Mouse (Mus musculus): ENCODE measurements around the gene Nrg4.

Gene Nrg4

DNA sequence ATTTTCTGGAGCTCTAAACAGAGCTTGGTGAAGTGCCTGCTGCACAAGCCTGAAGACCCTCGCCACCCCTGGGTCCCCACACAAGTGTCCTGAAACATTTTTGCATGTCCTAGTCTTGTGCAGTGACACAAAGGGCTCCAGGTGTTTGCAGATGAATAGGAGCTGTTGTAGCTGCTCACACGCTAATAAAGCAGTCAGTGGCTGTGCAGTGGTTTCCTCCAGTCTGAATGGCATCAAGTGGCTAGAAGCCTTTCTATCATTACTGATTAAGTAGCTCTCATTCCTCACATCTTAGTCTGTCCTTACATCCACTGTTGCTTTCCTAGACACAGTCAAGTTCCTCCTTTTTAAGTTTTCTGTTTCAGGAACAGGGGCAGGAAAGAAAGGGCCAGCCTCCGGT is 111.0 kb downstream of the Nrg4 start:
- peak; percentile 60 for DNase-seq (ENCODE audit: low read depth, low spot score)

DNA sequence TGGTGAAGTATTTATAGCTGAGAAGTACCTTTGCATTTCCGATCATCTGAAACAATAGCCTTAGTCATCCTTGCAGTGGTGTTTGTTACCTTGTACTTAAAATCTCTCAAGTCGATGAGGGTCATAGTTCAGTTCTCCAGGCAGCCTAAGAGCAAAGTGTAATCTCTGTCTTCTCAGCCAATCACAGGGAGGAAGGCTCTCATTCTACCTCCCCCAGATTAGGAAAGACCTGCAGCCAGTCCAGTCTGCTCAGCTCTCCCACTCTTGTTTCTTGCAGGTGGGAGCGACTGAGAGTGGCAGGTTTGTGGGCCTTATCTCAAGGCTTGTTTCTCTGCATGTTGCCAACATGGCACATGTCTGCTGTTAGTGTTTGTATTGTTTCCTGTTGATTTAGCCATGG is 111.6 kb downstream of the Nrg4 start:
- DNase-seq (ENCODE audit: low read depth, low spot score): peak; percentile 64

DNA sequence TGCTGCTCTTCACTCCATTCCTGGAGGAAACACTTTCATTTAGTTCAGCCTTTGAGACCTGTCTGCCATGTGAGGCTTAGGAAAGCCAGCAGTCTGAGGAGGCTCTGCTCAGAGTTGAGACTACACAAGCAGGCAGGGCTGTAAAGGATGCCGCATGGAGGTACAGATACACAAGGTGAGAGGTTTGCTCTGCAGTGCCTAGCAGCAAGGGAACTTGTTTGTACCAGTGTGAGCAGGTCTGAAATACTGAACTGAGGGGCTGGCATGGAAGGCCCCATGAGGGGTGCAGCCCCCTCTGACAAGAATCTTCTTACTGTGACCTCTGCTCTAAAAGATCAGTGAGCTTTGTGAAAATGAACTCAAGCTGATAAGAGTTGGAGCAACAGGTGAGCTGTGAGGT is 113.2 kb downstream of the Nrg4 start:
- DNase-seq (ENCODE audit: low read depth, low spot score): peak; percentile 67

DNA sequence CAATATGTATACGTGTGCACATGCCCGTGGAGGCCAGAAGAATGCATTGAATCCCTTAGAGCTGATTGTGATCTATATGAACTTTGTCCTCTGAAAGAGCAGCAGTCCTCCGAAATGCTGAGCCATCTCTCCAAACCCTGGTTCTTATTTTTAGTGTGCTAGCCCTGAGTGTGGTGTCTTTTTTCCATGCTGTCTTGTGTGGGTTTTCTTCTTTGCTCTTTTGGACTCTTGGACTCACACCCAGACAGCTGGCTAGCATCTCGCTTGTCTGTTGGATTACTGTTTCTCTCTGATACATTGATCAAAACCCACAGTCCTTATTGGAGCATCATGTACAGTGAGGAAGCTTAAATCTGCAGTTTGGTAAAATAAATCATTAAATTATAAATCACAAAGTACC is 115.0 kb downstream of the Nrg4 start:
- DNase-seq (ENCODE audit: low read depth, low spot score): no peak

DNA sequence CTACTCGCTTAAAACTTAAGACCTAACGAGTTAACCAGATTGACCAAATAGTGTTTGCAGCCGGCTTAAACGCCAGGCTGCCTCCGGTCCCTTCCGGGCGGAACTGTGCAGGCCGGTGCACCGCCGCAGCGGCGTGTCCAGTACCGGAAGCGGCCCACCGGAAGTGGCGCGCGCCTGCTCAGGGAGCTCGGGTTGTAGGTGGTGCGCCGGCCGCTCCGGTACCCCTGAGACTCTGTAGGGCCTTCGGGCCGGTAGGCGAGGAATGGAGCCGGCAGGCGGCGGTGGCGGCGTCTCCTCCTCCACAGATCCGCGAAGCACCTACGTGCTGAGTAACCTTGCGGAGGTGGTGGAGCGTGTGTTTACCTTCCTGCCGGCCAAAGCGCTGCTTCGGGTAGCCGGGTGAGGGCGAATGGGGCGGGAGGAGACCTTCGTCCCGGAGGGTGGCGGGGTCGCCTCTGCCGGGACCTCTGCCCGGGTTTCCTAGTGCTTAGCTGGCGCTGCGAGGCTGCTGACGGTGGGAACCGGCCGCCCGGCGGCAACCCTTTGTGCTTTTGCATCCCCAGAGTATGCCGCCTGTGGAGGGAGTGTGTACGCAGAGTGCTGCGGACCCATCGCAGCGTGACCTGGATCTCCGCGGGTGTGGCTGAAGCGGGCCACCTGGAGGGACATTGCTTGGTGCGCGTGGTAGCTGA is 117.7 kb downstream of the Nrg4 start, which contains the start of gene Fbxo22:
TSS of gene Fbxo22 (plus strand) at position 136 of the 692 bp plus-strand sequence.
- DNase-seq (ENCODE audit: low read depth, low spot score): peak; percentile 91

DNA sequence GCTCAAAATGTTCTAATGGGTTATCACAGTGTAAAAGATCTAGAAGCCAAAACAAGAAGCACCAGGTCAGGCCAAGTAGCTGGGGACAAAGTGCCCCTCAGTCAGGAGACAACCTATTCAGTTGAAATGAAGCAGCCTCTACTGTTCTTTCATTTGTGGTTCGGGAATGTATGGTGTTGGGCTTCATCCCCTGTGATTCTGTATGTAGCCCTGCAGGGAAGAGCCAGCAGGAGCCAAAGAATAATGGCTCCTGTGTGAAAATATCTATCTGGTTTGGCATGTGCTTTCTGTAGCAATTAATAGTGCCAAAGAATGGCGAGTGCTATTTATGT is 118.2 kb downstream of the Nrg4 start:
- DNase-seq (ENCODE audit: low read depth, low spot score): no peak

DNA sequence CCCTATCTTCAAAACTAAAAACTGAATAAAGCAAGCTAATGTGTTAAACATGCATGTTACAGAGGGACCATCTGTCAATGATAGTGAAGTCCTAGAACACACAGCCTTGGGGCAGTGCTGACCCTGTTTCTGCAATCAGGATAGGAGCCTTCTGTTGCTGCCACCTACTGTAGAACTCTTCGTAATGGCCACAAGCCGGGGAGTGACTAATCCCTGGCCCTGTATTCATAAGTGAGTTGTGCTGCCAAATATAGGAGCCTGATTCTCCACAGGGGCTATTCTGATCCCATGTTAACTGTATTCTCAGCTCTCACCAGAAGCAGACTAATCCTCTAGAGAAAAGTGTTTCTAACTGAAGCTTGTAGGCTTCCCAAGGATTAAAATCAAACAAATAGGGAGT is 127.3 kb downstream of the Nrg4 start:
- DNase-seq (ENCODE audit: low read depth, low spot score): no peak

DNA sequence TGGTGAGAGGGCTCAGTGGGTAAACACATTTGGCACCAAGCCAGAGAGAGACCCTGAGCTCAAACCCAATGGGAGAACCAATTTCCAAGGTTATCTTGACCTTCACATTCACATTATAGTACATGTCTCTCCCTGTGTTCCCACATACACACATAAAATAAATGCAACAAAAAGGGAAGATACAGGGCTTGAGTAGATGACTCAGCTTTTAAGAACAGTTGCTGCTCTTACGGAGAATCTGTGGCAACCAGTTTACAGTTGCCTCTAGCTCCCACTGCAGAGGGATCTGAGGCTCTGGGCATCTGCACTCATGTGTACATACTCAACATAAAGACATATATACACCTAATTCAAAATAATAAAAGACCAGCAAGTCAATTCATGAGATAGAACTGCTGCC is 128.4 kb downstream of the Nrg4 start:
- no peak for DNase-seq (ENCODE audit: low read depth, low spot score)

DNA sequence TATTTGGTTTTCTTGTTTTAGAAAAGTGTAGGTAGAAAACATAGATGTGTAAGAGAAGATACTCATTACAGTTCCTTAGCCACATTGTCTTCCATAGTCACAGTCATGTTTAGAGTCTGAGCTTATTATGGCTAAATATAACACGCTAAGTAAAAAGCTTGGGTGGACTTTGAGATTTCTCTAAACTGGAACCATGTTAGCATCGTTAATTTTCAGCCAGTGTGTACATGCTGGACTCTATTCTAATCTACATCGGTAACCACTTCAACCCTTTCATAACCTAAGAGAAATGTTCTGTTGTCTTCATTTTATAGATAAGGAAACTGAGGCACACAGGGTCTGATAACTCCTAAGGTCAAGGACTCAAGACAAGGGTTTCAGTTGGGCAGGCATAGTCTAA is 130.8 kb downstream of the Nrg4 start:
- DNase-seq (ENCODE audit: low read depth, low spot score): no peak

DNA sequence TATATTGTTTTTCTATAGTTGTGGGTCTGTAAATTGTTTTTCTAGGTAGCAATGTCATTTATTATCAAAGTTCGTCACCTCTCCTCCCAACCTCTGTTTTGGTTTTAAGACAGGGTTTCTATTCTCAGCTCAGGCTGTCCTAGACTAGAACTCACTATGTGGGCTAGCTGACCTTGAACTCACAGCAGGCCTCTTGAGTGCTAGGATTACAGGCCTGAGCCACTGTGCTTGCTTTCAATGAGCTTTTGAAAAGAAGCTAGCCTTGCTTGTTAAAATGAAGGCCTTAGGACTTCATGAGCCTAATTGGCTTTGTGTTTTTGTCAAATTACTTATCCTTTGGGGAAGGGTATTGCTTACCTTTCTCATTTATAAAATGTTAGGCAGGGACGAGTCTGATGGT is 152.4 kb downstream of the Nrg4 start:
- DNase-seq (ENCODE audit: low read depth, low spot score): peak; percentile 84

DNA sequence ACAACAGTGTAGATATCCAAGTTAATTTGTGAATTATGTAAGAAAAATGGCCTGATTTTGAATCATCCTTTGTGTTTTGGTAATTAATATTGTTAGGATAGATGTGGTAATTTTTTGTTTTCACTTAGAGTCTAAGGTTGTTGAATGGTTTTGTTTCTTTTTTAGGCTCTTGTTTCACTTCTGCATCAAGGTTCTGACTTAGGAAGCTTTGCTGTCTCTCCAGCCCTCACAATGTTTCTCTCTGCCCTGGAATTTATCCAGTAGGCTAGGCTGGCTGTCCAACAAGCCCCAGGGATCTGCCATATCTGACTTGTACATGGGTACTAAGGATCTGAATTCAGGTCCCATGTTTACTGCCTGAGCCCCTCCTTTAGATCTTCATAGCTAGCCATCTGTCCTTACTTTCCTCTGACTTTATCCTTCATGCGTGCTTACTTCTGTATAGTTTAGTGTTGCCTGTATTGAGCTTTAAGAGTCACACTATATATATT is 154.4 kb downstream of the Nrg4 start:
- DNase-seq (ENCODE audit: low read depth, low spot score): no peak

DNA sequence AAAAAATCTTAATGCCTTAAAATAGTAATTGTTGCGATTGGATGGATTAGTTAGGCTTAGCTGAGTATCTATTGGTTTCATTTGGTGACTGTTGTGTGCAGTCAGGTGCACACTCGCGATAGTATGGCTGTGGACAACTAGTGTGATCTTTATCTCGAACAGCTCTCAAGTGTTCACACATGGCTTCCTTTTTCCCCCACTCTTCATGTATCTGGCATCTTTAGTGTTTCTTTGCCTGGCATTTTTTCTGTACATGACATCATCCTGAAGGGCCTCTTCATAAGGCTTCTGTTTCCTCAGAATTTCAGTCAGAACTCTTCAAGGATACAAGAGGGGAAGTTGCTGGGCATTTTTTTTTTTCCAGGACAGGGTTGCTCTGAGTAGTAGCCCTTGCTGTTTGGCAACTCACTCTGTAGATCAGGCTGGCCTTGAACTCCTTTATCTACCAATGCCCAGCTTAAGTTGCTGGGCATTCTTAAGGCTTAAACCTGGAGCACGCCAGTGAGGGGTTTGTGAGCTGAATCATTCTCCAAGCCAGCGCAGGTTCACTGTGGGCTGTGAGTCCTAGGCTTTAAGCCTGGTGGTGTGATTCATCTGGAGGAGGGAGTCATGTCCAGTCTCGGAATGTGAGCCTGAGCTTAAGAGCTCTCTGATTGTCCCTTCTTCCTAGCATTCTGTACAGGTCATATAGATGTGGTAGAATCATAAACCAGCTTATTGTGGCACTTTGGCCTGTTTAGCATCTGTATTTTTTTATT is 155.8 kb downstream of the Nrg4 start:
- no peak for DNase-seq (ENCODE audit: low read depth, low spot score)
